Mouse (Mus musculus): Measurements from ENCODE around the gene Fhad1.

DNA sequence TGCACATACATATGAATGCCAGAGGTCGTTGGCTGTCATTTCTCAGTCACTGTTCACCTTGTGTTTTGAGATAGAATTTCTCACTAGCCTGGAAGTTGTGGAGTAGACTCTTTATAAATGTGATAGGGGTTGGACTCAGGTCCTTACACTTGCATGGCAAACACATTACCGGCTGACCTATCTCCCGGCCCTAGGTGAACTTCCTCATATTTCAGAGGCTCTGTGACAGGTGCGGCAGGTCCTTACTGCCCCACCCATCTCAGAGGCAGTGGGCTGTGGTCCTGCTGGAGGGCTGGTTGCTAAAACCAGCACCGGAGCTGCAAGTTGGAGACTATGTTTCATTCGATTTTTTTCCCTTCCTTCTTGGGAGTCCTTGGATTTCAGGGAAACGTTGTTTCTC, 136.3 kb downstream of the Fhad1 start:
- TF ChIP-seq POLR2A (IDR thresholded peaks at IDR 0.05; ENCODE audit: low read depth, low read length) (no peak), CTCF (conservative IDR thresholded peaks at IDR 0.05; ENCODE audit: insufficient read depth, insufficient read length, low read depth, low read length) (no peak)

Measured in kidney, adult 2 months (tissue).